Mouse (Mus musculus): ENCODE results near the gene Zfp426. TPM values are rescaled to one million over a fixed set of nuclear protein-coding genes. Genes with fewer than 3 reads are reported as not detected.
A peak's percentile ranks its signal among the peaks of the same experiment; 100 is the strongest.

Gene Zfp426
- 23.1 and 26.7 TPM in 2 replicates for polyA plus RNA-seq (2015; fragmentation: Nextera tagmentation; extraction: Ambion mirVana)

GRCm38 (mm10) chr9:20492527-20493233 is at the start of gene Zfp426:
Gene Zfp426 (minus strand): TSS chr9:20492746.
- Histone ChIP-seq H3K4me3 (ENCODE audit: low read length) (peak within 1 kb of the TSS; percentile 81), H3K27me3 (ENCODE audit: insufficient read depth, low read length) (no peaks in the 10 kb centered on the region), H3K4me2 (replicated peaks; ENCODE audit: low read depth, low read length) (peak within 1 kb of the TSS; percentile 71), H3K36me3 (ENCODE audit: insufficient read depth, low read length) (peaks cover 24% of the 10 kb centered on the region), H3K4me1 (ENCODE audit: insufficient read depth, low read length) (peaks cover 23% of the 10 kb centered on the region), H3K9ac (replicated peaks; ENCODE audit: low read length) (peak within 1 kb of the TSS; percentile 91), H3K27ac (ENCODE audit: low read length) (peak within 1 kb of the TSS; percentile 95), H3K9me3 (ENCODE audit: low read length) (no peaks in the 10 kb centered on the region)
- peak; percentile 96 for ATAC-seq (ENCODE audit: low FRiP score, low TSS enrichment)
- WGBS: under 1% methylated on average over 40 of the region's 40 CpGs

GRCm38 (mm10) chr9:20536598-20536997 is 44.1 kb upstream of the Zfp426 start:
- Histone ChIP-seq H3K9me3 (ENCODE audit: low read length) (no peaks in the 10 kb centered on the region), H3K27ac (ENCODE audit: low read length) (no peak overlapping the region), H3K9ac (replicated peaks; ENCODE audit: low read length) (no peak overlapping the region), H3K36me3 (ENCODE audit: insufficient read depth, low read length) (no peaks in the 10 kb centered on the region), H3K4me1 (ENCODE audit: insufficient read depth, low read length) (no peaks in the 10 kb centered on the region), H3K4me2 (replicated peaks; ENCODE audit: low read depth, low read length) (no peak overlapping the region), H3K27me3 (ENCODE audit: insufficient read depth, low read length) (no peaks in the 10 kb centered on the region), H3K4me3 (ENCODE audit: low read length) (no peak overlapping the region)
- WGBS: 85% methylated on average over 2 of the region's 2 CpGs
- no peak for ATAC-seq (ENCODE audit: low FRiP score, low TSS enrichment)

GRCm38 (mm10) chr9:20534326-20534926 is 41.9 kb upstream of the Zfp426 start:
- no peak overlapping the region for H3K9ac ChIP-seq (replicated peaks; ENCODE audit: low read length)

GRCm38 (mm10) chr9:20521306-20521957 is 28.9 kb upstream of the Zfp426 start, which contains the start of gene Zfp266:
Gene Zfp266 (minus strand): TSS chr9:20521417.
- under 1% methylated on average over 44 of the region's 46 CpGs for WGBS
- Histone ChIP-seq H3K4me3 (ENCODE audit: low read length) (peak within 1 kb of the TSS; percentile 92), H3K36me3 (ENCODE audit: insufficient read depth, low read length) (peaks cover 14% of the 10 kb centered on the region), H3K4me1 (ENCODE audit: insufficient read depth, low read length) (peaks cover 19% of the 10 kb centered on the region), H3K27ac (ENCODE audit: low read length) (peak within 1 kb of the TSS; percentile 99), H3K9ac (replicated peaks; ENCODE audit: low read length) (peak within 1 kb of the TSS; percentile 97), H3K27me3 (ENCODE audit: insufficient read depth, low read length) (no peaks in the 10 kb centered on the region), H3K9me3 (ENCODE audit: low read length) (no peaks in the 10 kb centered on the region), H3K4me2 (replicated peaks; ENCODE audit: low read depth, low read length) (peak within 1 kb of the TSS; percentile 56)
- ATAC-seq (ENCODE audit: low FRiP score, low TSS enrichment): peak; percentile 91

More at GRCm38 (mm10) chr9:20534326-20534926, 41.9 kb upstream of the Zfp426 start:
- H3K4me2 ChIP-seq (replicated peaks; ENCODE audit: low read depth, low read length): no peak overlapping the region
- 83% methylated on average over 8 of the region's 8 CpGs for WGBS
- no peaks in the 10 kb centered on the region for H3K27me3 ChIP-seq (ENCODE audit: insufficient read depth, low read length)
- no peak overlapping the region for H3K4me3 ChIP-seq (ENCODE audit: low read length)
- no peak overlapping the region for H3K27ac ChIP-seq (ENCODE audit: low read length)
- no peaks in the 10 kb centered on the region for H3K9me3 ChIP-seq (ENCODE audit: low read length)
- H3K36me3 ChIP-seq (ENCODE audit: insufficient read depth, low read length): no peaks in the 10 kb centered on the region
- no peak for ATAC-seq (ENCODE audit: low FRiP score, low TSS enrichment)
- no peaks in the 10 kb centered on the region for H3K4me1 ChIP-seq (ENCODE audit: insufficient read depth, low read length)

- no peaks in the 10 kb centered on the region for H3K27me3 ChIP-seq (ENCODE audit: insufficient read depth, low read length)
- peaks cover 22% of the 10 kb centered on the region for H3K36me3 ChIP-seq (ENCODE audit: insufficient read depth, low read length)
- H3K4me2 ChIP-seq (replicated peaks; ENCODE audit: low read depth, low read length): peak overlapping the region; percentile 56
- WGBS: under 1% methylated on average over 17 of the region's 17 CpGs
- peak overlapping the region; percentile 99 for H3K27ac ChIP-seq (ENCODE audit: low read length)
- H3K4me3 ChIP-seq (ENCODE audit: low read length): peak overlapping the region; percentile 92
- no peak for ATAC-seq (ENCODE audit: low FRiP score, low TSS enrichment)
- H3K9me3 ChIP-seq (ENCODE audit: low read length): no peaks in the 10 kb centered on the region
- peak overlapping the region; percentile 97 for H3K9ac ChIP-seq (replicated peaks; ENCODE audit: low read length)
- peaks cover 19% of the 10 kb centered on the region for H3K4me1 ChIP-seq (ENCODE audit: insufficient read depth, low read length)
Measured at GRCm38 (mm10) chr9:20520531-20521210, 28.1 kb upstream of the Zfp426 start.

GRCm38 (mm10) chr9:20519949-20520348 is 27.4 kb upstream of the Zfp426 start:
- no peak overlapping the region for H3K27ac ChIP-seq (ENCODE audit: low read length)
- peak overlapping the region; percentile 68 for H3K4me2 ChIP-seq (replicated peaks; ENCODE audit: low read depth, low read length)
- peaks cover 19% of the 10 kb centered on the region for H3K4me1 ChIP-seq (ENCODE audit: insufficient read depth, low read length)
- H3K4me3 ChIP-seq (ENCODE audit: low read length): peak overlapping the region; percentile 53
- no peaks in the 10 kb centered on the region for H3K9me3 ChIP-seq (ENCODE audit: low read length)
- WGBS: 15% methylated on average over 4 of the region's 4 CpGs
- peaks cover 22% of the 10 kb centered on the region for H3K36me3 ChIP-seq (ENCODE audit: insufficient read depth, low read length)
- peak overlapping the region; percentile 63 for H3K9ac ChIP-seq (replicated peaks; ENCODE audit: low read length)
- no peaks in the 10 kb centered on the region for H3K27me3 ChIP-seq (ENCODE audit: insufficient read depth, low read length)
- ATAC-seq (ENCODE audit: low FRiP score, low TSS enrichment): no peak

GRCm38 (mm10) chr9:20518708-20519107 is 26.2 kb upstream of the Zfp426 start:
- no peak overlapping the region for H3K9ac ChIP-seq (replicated peaks; ENCODE audit: low read length)
- no peak overlapping the region for H3K4me2 ChIP-seq (replicated peaks; ENCODE audit: low read depth, low read length)
- H3K27ac ChIP-seq (ENCODE audit: low read length): no peak overlapping the region
- ATAC-seq (ENCODE audit: low FRiP score, low TSS enrichment): no peak
- no peaks in the 10 kb centered on the region for H3K9me3 ChIP-seq (ENCODE audit: low read length)
- no peaks in the 10 kb centered on the region for H3K27me3 ChIP-seq (ENCODE audit: insufficient read depth, low read length)
- no peak overlapping the region for H3K4me3 ChIP-seq (ENCODE audit: low read length)
- H3K36me3 ChIP-seq (ENCODE audit: insufficient read depth, low read length): peaks cover 26% of the 10 kb centered on the region
- peaks cover 22% of the 10 kb centered on the region for H3K4me1 ChIP-seq (ENCODE audit: insufficient read depth, low read length)
- WGBS: 69% methylated on average over 4 of the region's 4 CpGs

GRCm38 (mm10) chr9:20517727-20518126 is 25.2 kb upstream of the Zfp426 start:
- 89% methylated on average over 1 of the region's 1 CpGs for WGBS
- Histone ChIP-seq H3K27ac (ENCODE audit: low read length) (no peak overlapping the region), H3K36me3 (ENCODE audit: insufficient read depth, low read length) (peaks cover 26% of the 10 kb centered on the region), H3K27me3 (ENCODE audit: insufficient read depth, low read length) (no peaks in the 10 kb centered on the region), H3K4me1 (ENCODE audit: insufficient read depth, low read length) (peaks cover 26% of the 10 kb centered on the region), H3K4me2 (replicated peaks; ENCODE audit: low read depth, low read length) (no peak overlapping the region), H3K9ac (replicated peaks; ENCODE audit: low read length) (no peak overlapping the region), H3K4me3 (ENCODE audit: low read length) (no peak overlapping the region), H3K9me3 (ENCODE audit: low read length) (no peaks in the 10 kb centered on the region)
- ATAC-seq (ENCODE audit: low FRiP score, low TSS enrichment): no peak

GRCm38 (mm10) chr9:20514016-20514415 is 21.5 kb upstream of the Zfp426 start:
- Histone ChIP-seq H3K9ac (replicated peaks; ENCODE audit: low read length) (no peak overlapping the region), H3K4me3 (ENCODE audit: low read length) (no peak overlapping the region), H3K27ac (ENCODE audit: low read length) (no peak overlapping the region), H3K9me3 (ENCODE audit: low read length) (no peaks in the 10 kb centered on the region), H3K27me3 (ENCODE audit: insufficient read depth, low read length) (no peaks in the 10 kb centered on the region), H3K4me2 (replicated peaks; ENCODE audit: low read depth, low read length) (no peak overlapping the region), H3K4me1 (ENCODE audit: insufficient read depth, low read length) (peaks cover 13% of the 10 kb centered on the region), H3K36me3 (ENCODE audit: insufficient read depth, low read length) (peaks cover 30% of the 10 kb centered on the region)
- 0 out of 2 replicates have a peak, but pooled peaks have one; percentile 37 for ATAC-seq (ENCODE audit: low FRiP score, low TSS enrichment)
- 69% methylated on average over 3 of the region's 3 CpGs for WGBS
